Mouse (Mus musculus) heart, postnatal 0 days (tissue): ENCODE measurements at regions not wholly inside any gene's neighbourhood (a gene's known extent, or its start where the extent isn't known, plus 50 kb on each side); places are given as distances from the start of the nearest gene placed in this dataset.

Experiments
- CTCF ChIP-seq: IDR thresholded peaks from 2 replicates; pipeline ENCODE4 v1.5.1; 2016; ENCODE audit warnings: antibody characterized with exemption, control low read depth, low read depth
- EP300 ChIP-seq: IDR thresholded peaks from 2 replicates; pipeline ENCODE4 v1.6.1; 2016; ENCODE audit warnings: antibody characterized with exemption, low read depth

- no peak for TF ChIP-seq CTCF
- TF ChIP-seq EP300 = no peak
These were observed 231.3 kb downstream of the Fign start for GRCm38 (mm10) chr2:63866524-63866923.
